Mouse (Mus musculus): Measurements from ENCODE around the gene 4931414P19Rik.

4931414P19Rik gene

DNA sequence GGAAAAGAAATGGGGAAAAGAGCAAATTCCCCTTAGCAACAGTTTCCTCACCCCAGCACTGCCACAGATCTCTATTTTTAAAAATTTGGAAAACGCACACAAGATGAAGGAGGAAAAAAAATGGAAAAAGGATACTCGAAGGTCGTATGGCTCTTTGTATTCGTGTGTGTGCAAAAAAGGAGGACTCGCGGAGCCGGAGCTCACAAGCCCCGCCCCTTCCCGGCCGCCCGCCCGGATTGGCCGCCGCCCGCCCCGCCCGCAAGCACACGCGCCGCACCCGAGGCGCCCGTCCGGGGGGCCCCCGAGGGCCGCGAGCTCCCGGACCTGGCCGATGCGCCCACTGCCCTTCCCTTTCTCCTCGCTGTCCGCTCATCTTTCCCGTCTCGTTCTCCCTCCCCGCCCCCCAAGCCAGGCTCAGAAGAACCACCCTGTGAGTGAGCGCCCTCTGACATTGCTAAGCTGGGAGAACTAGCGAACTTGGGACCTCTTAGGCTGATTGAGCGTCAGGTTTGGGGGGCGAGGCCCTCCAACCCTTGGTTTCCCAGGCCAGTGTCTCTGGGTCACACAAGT is at the start of gene 4931414P19Rik:
TSS of gene 4931414P19Rik (minus strand) at position 242 of the 570 bp plus-strand sequence.
- DNase-seq (ENCODE audit: low spot score in 2 of 2), result peak; percentile 84 to 94

DNA sequence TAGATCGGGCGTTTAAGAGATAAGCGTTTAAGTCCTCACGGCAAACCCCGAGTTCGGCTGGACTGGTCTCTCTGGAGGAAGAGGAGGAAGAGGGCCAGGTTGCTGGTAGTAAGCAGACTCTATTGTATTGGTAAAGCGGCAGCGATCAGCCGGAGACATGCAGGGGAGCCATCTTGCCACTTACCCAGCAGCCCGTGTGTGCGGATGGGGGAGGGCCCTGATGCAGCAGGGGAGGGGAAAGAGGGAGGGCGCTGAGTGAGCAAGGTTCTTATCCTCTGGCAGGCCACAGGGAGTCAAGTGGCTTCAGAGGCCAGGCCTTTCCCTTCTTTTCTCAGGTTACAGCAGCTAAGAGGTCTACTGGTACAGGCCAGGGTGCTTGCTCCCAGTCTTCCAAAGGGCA is 47.7 kb upstream of the 4931414P19Rik start:
- DNase-seq (ENCODE audit: low spot score in 2 of 2), result peak; percentile 81 to 89

DNA sequence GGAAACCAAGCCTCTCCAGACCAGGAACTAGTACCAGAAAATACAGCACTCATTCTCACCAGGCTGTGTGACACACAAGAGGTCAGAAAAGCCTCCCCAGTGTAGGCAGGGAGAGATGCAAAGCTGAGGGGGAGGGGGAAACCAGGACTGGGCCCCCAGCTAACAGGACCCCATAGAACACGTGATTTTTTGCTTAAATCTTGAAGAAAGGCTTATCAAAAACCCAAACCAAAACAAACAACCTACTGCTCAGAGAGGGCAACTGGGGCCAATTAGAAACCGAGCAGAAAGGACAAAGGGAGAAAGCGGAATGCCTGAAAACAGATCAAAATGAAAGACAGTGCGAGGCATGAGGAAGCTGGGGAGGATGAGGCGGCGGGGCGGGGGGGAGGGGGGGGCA is 47.0 kb upstream of the 4931414P19Rik start:
- no peak for DNase-seq (ENCODE audit: low spot score in 2 of 2)

DNA sequence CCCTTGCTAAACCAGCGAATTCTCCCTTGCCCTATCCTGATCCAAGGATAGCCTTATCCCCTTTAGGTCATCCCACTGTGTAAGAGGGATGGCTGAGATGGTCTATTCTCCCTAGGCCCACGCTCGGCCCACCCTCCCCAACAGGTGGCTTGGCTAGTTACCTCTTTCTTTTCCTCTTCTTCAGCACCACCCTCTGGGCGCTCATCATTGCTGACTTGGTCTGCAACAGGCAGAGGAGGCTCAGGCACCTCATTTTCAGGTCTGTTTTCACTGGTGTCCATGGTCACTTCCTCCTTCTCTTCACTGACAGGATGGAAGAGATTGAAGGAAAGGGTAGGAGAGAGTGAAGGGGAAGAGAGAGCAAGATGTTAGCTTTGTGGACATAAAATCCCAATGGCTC is 45.8 kb upstream of the 4931414P19Rik start:
- no peak for DNase-seq (ENCODE audit: low spot score in 2 of 2)

DNA sequence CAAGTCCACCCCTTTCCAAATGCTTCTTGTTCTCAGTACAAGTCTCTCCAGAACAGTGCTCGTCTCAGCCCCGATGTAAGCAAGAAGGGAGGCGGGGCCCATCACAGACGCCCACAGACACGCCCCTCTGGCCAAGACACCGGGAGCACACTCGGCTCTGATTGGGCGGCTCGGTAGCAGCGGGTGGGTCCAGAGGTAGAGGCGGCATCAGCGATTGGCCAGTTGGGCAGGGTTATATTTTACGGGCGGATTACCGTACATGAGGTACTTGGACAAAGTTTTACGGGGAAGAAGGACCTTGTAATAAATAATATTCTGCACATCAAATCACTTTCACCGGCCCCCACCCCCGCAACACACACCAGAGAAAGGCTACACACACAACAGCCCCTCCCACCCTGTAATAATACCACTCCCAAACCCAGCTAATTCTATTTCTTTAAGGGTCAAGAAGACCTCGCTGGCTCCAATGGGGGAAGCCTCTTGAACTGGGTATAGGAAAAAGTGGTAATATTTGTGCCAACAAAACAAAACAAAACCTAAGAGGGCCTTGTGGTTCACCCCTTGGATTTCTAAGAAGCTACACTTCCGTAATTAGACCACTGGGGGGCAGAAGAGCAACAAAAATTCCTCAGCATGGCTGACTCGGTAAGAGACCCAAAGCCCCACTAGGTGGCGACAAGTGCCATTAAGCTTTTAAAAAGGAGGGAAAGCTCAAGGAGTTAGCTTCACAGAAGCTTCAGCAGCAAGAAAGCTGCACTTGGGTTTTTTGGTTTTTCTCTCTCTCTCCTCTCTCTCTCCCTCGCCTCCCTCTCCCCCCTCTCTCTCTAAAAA is 45.0 kb upstream of the 4931414P19Rik start:
- DNase-seq (ENCODE audit: low spot score in 2 of 2), result peak; percentile 88 to 93

DNA sequence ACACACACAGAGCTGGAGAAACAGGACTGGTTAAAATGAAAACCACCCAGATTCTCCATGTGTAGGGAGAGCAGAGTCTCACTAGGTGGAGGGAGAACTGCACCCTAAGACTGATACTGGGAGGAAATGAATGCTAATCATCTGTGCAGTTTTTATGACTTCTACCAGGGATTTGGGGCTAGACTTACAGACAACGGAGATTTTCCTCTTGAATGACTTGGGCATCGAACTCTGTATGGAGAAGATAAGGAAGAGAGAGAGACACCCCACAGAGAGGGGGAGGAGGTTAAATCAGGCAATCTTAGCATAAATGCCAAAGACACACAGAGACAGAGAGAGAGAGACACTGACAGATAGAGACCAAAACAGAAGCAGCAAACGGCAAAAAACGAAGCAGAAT is 42.1 kb upstream of the 4931414P19Rik start:
- DNase-seq (ENCODE audit: low spot score in 2 of 2), result no peak

DNA sequence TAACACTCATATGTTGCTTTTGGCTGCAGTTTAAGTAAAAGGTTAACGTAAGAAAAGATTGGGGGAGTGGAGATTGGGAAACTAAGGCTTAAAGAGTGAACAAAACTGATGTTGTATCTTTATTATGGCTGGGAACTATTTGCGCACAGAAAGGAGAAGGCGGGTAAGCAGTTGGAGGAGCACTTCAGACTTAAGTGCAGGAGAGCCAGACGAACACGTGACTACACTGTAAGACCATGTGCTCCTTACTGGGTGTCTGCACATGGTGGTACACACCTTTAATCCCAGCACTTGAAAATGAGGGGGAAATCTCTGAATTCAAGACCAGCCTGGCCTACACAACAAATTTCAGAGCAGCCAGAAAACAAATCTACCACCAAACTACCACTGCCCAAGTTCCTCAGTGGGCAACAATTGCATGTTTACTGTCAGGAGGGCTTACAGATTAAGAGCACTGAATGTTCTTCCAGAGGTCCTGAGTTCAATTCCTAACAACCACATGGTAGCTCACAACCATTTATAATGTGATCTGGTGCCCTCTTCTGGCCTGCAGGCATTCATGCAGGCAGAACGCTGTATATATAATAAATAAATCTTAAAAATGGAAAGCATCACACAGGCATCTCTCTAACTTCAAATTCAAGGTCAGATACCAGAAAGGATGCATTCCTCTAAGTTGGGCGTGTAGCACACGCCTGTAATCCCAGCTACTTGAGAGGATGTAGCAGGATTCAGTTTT is 41.3 kb upstream of the 4931414P19Rik start:
- DNase-seq (ENCODE audit: low spot score in 2 of 2), result no peak

DNA sequence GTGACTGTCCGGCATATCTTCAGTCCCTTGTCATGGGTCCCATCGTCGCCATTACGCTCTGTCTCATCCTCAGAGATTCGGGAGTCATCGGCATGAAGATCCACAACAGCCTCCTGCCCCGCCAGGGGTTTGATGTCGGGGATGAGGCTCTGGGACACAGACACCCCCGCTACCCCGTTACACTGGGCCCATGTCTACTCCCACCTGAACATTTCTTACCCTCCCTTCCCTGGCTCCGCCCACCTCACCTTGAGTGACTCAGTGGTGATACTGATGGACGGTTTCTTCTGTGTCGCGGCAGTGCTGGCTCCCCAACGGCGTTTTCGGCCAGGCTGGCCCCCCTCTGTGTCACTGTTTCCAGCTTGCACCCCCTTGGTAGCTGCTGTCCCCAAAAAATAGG is 40.7 kb upstream of the 4931414P19Rik start:
- no peak for DNase-seq (ENCODE audit: low spot score in 2 of 2)

DNA sequence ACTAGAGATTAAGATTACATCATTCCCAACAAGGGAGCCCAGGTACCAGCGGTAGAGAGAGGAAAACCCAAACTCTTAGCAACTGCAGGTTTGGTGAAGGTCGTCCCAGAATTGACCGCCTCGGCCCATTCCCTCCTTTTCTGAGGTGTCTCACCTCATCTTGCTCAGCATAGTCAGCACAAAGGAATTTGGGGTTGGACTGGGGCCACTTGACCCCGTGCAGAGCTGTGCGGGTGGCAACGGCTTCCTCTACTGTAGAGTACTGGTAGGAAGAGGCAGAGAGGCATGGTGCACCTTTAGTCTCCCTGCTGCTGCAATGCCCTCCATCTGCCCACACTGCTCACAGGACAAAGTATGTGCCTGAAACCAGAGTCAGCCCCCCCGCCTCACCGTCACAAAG is 38.5 kb upstream of the 4931414P19Rik start:
- no peak for DNase-seq (ENCODE audit: low spot score in 2 of 2)

DNA sequence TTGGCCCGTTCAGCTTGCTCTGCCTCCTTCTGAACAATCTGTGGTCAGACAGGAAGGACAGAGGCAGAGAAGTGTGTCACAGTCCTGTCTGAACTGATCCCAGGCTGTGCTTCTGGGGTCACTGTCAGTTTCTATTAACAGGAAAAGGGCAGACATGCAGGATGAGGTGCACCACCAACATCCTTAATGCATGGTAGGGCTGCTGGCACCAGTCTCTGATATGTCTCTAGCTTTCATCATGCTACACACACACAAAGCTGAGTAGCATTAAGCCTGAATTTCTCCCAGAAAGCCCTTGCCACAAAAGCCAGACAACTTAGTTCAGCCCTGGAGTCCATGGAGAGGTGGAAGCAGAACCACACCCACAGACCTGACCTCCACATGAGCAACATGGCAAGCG is 37.2 kb upstream of the 4931414P19Rik start:
- DNase-seq (ENCODE audit: low spot score in 2 of 2), result no peak

DNA sequence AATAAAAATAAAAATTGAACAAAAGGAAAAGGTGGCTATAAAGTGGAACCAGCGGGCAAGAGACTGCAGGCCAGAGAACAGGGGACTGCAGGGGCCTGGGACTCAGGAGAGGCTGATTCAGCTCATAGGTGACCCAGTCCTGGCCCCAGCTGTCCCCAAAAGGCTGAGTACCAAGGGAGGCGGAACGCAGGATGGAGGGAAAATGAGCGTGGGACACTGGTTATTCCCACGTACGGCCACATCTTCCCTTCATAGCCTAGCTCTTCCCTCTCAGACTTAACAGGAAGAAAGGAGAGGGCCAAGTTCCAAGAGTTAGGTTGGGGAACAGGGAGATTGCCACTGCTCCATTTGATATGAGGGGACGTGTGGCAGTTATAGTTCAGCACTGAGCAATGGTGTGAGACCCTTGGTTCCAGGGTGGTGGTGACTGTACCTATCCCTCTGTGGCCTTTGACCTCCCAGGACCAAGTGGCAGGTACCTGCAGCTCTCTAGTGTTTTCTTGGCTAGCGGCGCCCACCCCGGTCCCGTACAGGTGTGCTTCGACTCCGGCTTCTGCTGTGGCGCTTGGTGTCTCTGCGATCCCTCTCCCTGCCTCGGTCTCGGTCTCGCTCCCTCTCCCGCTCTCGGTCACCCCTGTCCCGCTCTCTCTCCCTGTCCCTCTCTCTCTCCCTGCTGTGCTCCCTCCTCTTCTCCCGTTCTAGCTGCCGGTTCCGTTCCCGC is 36.6 kb upstream of the 4931414P19Rik start:
- DNase-seq (ENCODE audit: low spot score in 2 of 2), result peak in 1 of 2 experiments; percentile 67

DNA sequence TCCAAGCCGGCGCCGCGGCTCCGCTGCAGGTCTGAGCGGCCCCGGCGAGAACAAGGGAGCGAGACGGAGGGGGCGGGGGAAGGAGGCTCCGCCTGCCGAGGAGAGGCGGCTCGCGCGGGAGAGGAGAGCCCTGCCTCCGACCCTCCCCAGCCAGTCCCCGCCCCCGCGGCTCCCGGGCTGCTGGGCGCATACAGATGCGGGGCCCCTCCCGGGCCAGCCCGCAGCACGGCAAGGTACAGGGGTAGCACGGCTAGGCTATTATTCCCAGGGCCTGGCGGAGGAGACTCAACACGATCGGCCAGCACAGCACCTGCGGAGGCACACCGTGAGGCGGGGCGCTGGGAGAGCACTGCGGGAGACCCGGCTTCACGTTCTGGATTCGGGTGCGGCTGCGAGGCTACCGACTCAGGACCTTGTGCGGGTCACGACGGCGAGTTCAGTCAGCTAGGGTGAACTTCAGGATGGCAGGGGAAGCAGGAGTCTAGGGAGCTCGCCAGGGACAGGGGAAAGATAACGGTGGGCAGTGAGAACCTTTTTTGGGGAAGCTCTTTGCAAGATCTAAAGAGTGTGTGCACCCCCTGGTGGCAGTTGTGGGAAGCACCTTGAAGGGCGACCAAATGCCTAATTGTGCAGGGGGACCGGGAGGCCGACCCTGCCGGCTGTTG is 35.6 kb upstream of the 4931414P19Rik start, which contains the start of gene Cdh24:
TSS of gene Cdh24 (minus strand) at position 60 of the 665 bp plus-strand sequence.
- DNase-seq (ENCODE audit: low spot score in 2 of 2), result peak; percentile 85 to 96

DNA sequence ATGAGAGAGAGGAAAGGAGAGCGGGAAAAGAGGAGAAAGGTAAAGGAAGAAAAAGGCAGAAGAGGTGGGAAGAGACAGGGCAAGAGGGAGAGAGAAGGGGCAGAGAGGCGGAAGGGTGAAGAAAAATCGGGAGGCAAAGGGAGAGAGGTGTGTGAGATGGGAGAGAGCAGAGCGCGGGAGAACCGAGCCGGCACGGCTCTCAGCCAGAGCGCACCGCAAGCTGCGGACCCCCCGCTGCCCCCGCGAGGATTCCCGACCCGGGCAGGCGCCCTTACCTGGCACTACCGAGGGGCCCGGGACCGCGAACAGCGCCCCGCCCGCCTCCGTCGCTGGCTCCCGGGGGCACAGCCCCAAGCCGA is 35.1 kb upstream of the 4931414P19Rik start, which contains the start of gene Gm17606:
TSS of gene Gm17606 (plus strand) at position 7 of the 359 bp plus-strand sequence.
- no peak for DNase-seq (ENCODE audit: low spot score in 2 of 2)

DNA sequence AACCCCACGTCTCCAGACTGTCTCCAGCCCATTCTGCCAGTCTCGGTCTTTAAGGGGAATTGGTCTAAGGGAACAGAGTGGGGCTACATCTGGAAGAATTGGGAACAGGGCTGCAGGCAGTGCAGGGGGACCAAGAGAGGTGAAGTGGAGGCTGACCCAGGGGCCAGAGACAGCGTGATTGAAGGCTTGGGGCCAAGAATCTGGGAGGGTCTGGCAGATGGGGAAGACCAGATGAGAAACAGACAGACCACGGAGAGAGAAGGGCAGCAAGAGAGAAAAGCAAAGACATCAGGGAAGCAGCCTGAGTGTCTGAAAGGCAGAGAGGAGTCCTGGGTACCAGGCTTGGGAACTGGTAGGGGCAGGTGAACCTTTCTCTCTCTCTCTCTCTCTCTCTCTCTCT is 34.3 kb upstream of the 4931414P19Rik start:
- no peak for DNase-seq (ENCODE audit: low spot score in 2 of 2)

DNA sequence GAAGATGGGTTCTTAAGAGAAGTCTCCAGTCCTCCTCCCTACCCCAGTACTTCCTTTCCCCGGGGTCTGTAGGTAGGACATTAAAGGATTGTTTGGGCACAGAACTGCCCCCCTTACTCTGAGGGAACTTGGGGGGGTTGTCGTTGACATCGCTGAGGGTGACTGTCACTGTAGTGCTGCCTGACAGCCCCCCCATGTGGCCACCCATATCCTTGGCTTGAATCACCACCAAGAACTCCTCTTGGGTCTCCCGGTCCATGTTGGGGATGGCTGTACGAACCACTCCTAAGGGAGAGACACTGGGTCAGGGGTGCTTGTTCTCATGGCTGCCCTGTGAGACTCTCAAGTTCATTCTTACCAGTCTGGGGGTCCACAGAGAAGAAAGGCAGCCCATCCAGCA is 32.4 kb upstream of the 4931414P19Rik start:
- no peak for DNase-seq (ENCODE audit: low spot score in 2 of 2)

DNA sequence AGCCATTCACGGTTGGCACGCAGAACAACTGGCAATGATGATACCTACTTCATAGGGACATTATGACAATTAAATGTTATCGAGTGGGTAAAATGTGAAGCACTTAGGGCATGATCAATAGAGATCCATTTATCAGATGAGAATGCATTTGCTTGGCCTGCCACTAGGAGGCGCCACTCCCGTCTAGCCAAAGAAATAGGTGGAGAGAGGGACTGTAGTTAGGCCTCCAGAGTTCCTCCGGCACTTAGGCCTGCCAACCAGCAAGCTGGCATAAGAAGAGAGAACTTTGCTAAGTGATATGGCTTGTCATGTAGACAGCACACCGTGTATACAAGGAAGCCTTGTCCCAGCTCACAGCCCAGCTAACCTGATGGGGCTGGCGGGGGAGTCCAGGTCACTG is 31.2 kb upstream of the 4931414P19Rik start:
- peak; percentile 54 to 86 for DNase-seq (ENCODE audit: low spot score in 2 of 2)

DNA sequence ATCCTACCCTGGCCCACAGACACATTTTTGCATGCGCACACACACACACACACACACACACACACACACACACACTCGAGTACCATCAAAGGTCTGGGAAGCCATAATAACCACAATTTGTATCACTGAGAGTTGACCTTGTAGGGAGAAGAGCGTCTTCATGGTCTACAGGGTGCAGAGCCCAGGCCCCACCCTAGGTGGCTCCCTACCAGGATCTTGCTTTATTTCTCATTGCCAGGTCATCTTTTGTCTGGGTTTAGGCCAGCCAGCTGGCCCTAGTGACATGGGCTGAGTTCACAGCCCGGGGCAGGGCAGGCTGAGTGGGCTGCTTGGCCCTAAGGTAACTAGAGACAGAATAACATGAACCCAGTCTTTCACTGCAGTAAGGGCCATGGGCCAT is 28.4 kb upstream of the 4931414P19Rik start:
- DNase-seq (ENCODE audit: low spot score in 2 of 2), result no peak

DNA sequence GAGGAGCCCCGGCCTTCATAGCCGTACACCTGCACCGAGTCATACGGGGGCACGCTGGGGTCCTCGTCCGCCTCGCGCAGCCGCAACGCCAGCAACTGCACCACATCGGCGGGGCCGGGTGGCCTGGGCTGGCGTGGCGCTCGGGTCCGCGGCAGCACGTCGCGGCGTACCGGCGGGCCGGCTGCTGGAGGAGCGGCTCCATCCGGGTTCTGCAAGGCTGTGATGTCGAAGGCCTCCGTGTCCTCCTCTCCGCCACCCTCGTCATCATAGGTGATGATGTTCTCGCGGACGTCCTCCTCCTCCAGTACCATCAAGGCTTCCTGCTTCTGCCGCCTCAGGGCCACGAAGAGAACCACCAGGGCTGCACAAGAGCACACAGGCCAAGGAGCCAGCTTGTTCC is 26.5 kb upstream of the 4931414P19Rik start:
- DNase-seq (ENCODE audit: low spot score in 2 of 2), result no peak

DNA sequence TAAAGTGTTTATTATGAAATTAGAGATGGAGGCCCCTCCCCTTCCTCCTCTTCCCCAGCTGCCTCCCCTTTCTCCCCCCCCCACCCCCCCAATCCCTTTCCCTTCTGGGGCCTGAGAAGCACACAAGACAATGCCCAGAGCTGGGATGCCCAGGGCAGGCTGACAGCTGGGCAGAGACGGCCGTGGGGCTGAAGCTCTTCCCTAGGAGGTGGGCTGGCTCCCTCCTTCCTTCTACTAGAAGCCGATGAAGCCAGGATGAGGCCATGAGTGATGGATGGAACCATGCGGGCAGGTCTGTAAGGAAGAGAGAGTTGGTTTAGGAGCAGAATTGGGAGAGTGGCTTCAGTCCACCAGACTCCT is 25.4 kb upstream of the 4931414P19Rik start:
- no peak for DNase-seq (ENCODE audit: low spot score in 2 of 2)

DNA sequence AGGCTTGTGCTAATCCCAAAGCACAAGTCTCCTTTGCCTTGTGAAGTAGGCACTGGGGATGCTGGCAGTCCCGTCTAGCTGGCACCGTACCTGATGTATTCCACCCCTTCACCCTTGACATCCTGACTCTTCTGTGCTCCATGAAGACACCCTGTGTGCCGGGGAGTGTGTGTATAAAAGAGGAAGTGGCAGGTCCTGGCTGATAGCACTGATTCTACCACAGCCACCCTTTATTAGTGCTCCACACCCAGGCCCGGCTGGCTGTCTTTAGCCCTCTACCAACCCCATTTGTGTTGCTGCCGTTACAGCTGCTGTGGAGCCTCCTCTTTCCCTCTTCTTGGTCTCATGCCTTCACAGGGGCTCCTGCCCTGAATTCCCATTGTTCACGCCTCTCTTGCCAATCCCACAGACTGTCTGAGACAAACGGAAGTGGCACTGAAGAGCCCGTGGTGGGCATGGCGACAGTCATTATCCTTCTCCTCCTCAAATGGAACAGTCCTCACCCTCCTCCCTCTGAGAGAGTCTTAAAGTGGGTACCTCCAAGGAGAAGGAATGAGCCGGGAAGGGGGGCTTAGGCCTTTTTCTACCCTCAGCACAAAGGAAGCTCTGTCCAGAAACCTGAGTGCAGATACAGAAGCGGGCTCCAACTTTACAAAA is 24.9 kb upstream of the 4931414P19Rik start:
- DNase-seq (ENCODE audit: low spot score in 2 of 2), result no peak

DNA sequence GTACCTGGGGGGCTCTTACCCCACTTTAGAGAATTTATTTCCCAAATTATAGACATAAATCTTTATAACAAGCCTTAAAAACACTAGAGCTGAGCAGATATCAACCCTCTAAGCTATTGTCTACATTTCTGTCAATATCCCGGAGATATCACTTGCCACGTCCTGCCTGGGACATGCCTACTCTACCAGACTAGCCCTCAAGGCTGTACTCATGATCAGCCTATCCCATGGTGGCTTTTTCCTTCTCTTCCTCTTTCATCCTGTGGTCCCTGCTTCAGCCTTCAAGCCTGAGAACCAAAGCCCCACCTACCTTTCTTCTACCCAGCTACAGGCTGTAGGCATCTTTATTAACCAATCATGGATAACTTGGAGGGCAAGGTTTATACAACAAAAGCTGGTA is 24.0 kb upstream of the 4931414P19Rik start:
- no peak for DNase-seq (ENCODE audit: low spot score in 2 of 2)

All from spleen, postnatal 4 days (tissue).